Mouse (Mus musculus) MEL (cell line): ENCODE results near the gene Larp1b. TPM values are rescaled to one million over a fixed set of nuclear protein-coding genes. Genes with fewer than 3 reads are reported as not detected.

ENCODE experiments used
- DNase-seq: peaks from one replicate; pipeline ENCODE4 v3.0.0; 2011; ENCODE audit warnings: low read depth, low spot score
- H3K27ac ChIP-seq: 2 replicates; pipeline ENCODE4 v1.5.1; 2012; ENCODE audit warnings: low read depth, mild to moderate bottlenecking, control low read depth, low read length, moderate library complexity; ENCODE audit not compliant: control insufficient read depth
- H3K27me3 ChIP-seq, 2 experiments: fragments of 150-350 bp in 1 of 2; sonication (generic) in 1 of 2; 2 replicates each; pipeline ENCODE4 v1.6.1; 2012; ENCODE audit warnings: low read length in 2 of 2, mild to moderate bottlenecking in 2 of 2, improper control_type of control experiment in 1 of 2, moderate library complexity in 1 of 2; ENCODE audit not compliant: insufficient read depth in 2 of 2, control insufficient read depth in 1 of 2
- H3K36me3 ChIP-seq, 2 experiments: 2 replicates each; pipeline ENCODE4 v1.6.1; 2012 to 2014; ENCODE audit warnings: low read length in 2 of 2, improper control_type of control experiment in 1 of 2, inconsistent platforms in 1 of 2, mild to moderate bottlenecking in 1 of 2; ENCODE audit not compliant: insufficient read depth in 2 of 2, control insufficient read depth in 1 of 2
- H3K4me1 ChIP-seq, 2 experiments: fragments of 150-350 bp in 1 of 2; sonication (generic) in 1 of 2; 2 replicates each; pipeline ENCODE4 v1.6.1; 2012; ENCODE audit warnings: low read length in 2 of 2, improper control_type of control experiment in 1 of 2, mild to moderate bottlenecking in 1 of 2; ENCODE audit not compliant: insufficient read depth in 2 of 2, control insufficient read depth in 1 of 2
- H3K4me3 ChIP-seq, 2 experiments: fragments of 150-350 bp in 1 of 2; sonication (generic) in 1 of 2; 2 replicates each; pipeline ENCODE4 v1.5.1; 2012; ENCODE audit warnings: low read depth in 2 of 2, low read length in 2 of 2, mild to moderate bottlenecking in 2 of 2, moderate library complexity in 2 of 2, control low read depth in 1 of 2, improper control_type of control experiment in 1 of 2; ENCODE audit not compliant: control insufficient read depth in 1 of 2, insufficient read depth in 1 of 2
- H3K79me2 ChIP-seq: 2 replicates; pipeline ENCODE4 v1.6.1; 2012; ENCODE audit warnings: mild to moderate bottlenecking, low read length, moderate library complexity; ENCODE audit not compliant: control insufficient read depth, poor library complexity, insufficient read depth
- H3K9ac ChIP-seq: 2 replicates; pipeline ENCODE4 v1.6.1; 2012; ENCODE audit warnings: low read depth, mild to moderate bottlenecking, control low read depth, low read length, moderate library complexity; ENCODE audit not compliant: control insufficient read depth, poor library complexity, severe bottlenecking
- H3K9me3 ChIP-seq: fragments of 150-350 bp; sonication (generic); replicated peaks from 2 replicates; pipeline ENCODE4 v1.6.1; 2012; ENCODE audit warnings: mild to moderate bottlenecking, low read length, improper control_type of control experiment, moderate library complexity; ENCODE audit not compliant: insufficient read depth
- BHLHE40 ChIP-seq: IDR thresholded peaks from 2 replicates; pipeline ENCODE4 v1.6.1; 2012; ENCODE audit warnings: low read depth, mild to moderate bottlenecking, inconsistent platforms, low read length, improper control_type of control experiment, borderline replicate concordance
- CHD1 ChIP-seq: IDR thresholded peaks from 2 replicates; pipeline ENCODE4 v1.6.1; 2012; ENCODE audit warnings: low read depth, mild to moderate bottlenecking, inconsistent platforms, low read length, improper control_type of control experiment
- CHD2 ChIP-seq: IDR thresholded peaks from 2 replicates; pipeline ENCODE4 v1.6.1; 2011; ENCODE audit warnings: low read length, improper control_type of control experiment
- CTCF ChIP-seq, 3 experiments: IDR thresholded peaks in 2 of 3; conservative IDR thresholded peaks in 1 of 3; 2 replicates each; pipeline ENCODE4 v1.5.1; 2011 to 2012; ENCODE audit warnings: low read length in 3 of 3, low read depth in 2 of 3, mild to moderate bottlenecking in 2 of 3, improper control_type of control experiment in 1 of 3, inconsistent platforms in 1 of 3, mixed read lengths in 1 of 3, moderate library complexity in 1 of 3; ENCODE audit not compliant: control insufficient read depth in 1 of 3, insufficient read depth in 1 of 3, poor library complexity in 1 of 3, severe bottlenecking in 1 of 3
- E2F4 ChIP-seq: IDR thresholded peaks from 2 replicates; pipeline ENCODE4 v1.6.1; 2011; ENCODE audit warnings: low read depth, low read length, improper control_type of control experiment, borderline replicate concordance
- ELF1 ChIP-seq: IDR thresholded peaks from 2 replicates; pipeline ENCODE4 v1.6.1; 2014; ENCODE audit warnings: low read depth, mild to moderate bottlenecking, inconsistent platforms, low read length, improper control_type of control experiment, moderate library complexity
- EP300 ChIP-seq, 2 experiments: IDR thresholded peaks; 2 replicates each; pipeline ENCODE4 v1.6.1; 2011; ENCODE audit warnings: improper control_type of control experiment in 2 of 2, low read length in 2 of 2, low read depth in 1 of 2, mild to moderate bottlenecking in 1 of 2
- ETS1 ChIP-seq: IDR thresholded peaks from 2 replicates; pipeline ENCODE4 v1.6.1; 2012; ENCODE audit warnings: low read depth, mild to moderate bottlenecking, inconsistent platforms, low read length, improper control_type of control experiment, moderate library complexity
- GABPA ChIP-seq: IDR thresholded peaks from 2 replicates; pipeline ENCODE4 v1.6.1; 2012; ENCODE audit warnings: low read depth, mild to moderate bottlenecking, inconsistent platforms, low read length, improper control_type of control experiment, moderate library complexity
- GATA1 ChIP-seq: IDR thresholded peaks from 2 replicates; pipeline ENCODE4 v1.6.1; 2011; ENCODE audit warnings: low read depth, low read length, improper control_type of control experiment
- HCFC1 ChIP-seq: IDR thresholded peaks from 2 replicates; pipeline ENCODE4 v1.6.1; 2012; ENCODE audit warnings: low read depth, mild to moderate bottlenecking, inconsistent platforms, low read length, improper control_type of control experiment, moderate library complexity
- KAT2A ChIP-seq: conservative IDR thresholded peaks from 2 replicates; pipeline ENCODE4 v1.6.1; 2012; ENCODE audit warnings: low read depth, low read length, improper control_type of control experiment, inconsistent platforms
- MAFK ChIP-seq: IDR thresholded peaks from 2 replicates; pipeline ENCODE4 v1.6.1; 2011; ENCODE audit warnings: low read depth, mild to moderate bottlenecking, low read length, improper control_type of control experiment, borderline replicate concordance
- MAX ChIP-seq: IDR thresholded peaks from 2 replicates; pipeline ENCODE4 v1.6.1; 2011; ENCODE audit warnings: low read length, improper control_type of control experiment
- MAZ ChIP-seq: IDR thresholded peaks from 2 replicates; pipeline ENCODE4 v1.6.1; 2012; ENCODE audit warnings: low read depth, mild to moderate bottlenecking, inconsistent platforms, low read length, improper control_type of control experiment
- MEF2A ChIP-seq: IDR thresholded peaks from 2 replicates; pipeline ENCODE4 v1.6.1; 2014; ENCODE audit warnings: low read depth, mild to moderate bottlenecking, inconsistent platforms, low read length, improper control_type of control experiment; ENCODE audit not compliant: poor library complexity, insufficient replicate concordance, severe bottlenecking; ENCODE audit errors: extremely low read depth
- MXI1 ChIP-seq: IDR thresholded peaks from 2 replicates; pipeline ENCODE4 v1.6.1; 2011; ENCODE audit warnings: mild to moderate bottlenecking, low read depth, low read length, improper control_type of control experiment
- MYB ChIP-seq: IDR thresholded peaks from 2 replicates; pipeline ENCODE4 v1.6.1; 2011; ENCODE audit warnings: mild to moderate bottlenecking, low read depth, low read length, improper control_type of control experiment
- MYC ChIP-seq: IDR thresholded peaks from 2 replicates; pipeline ENCODE4 v1.6.1; 2011; ENCODE audit warnings: low read depth, mild to moderate bottlenecking, low read length, improper control_type of control experiment, moderate library complexity
- NELFE ChIP-seq: IDR thresholded peaks from 2 replicates; pipeline ENCODE4 v1.6.1; 2011; ENCODE audit warnings: low read depth, low read length, improper control_type of control experiment
- NRF1 ChIP-seq: IDR thresholded peaks from 2 replicates; pipeline ENCODE4 v1.6.1; 2014; ENCODE audit warnings: low read depth, mild to moderate bottlenecking, inconsistent platforms, low read length, improper control_type of control experiment, moderate library complexity; ENCODE audit not compliant: poor library complexity, insufficient read depth, severe bottlenecking
- POLR2A ChIP-seq, 2 experiments: IDR thresholded peaks; 2 replicates each; pipeline ENCODE4 v1.6.1; 2011 to 2012; ENCODE audit warnings: low read length in 2 of 2, mild to moderate bottlenecking in 2 of 2, control low read depth in 1 of 2, improper control_type of control experiment in 1 of 2, low read depth in 1 of 2, moderate library complexity in 1 of 2; ENCODE audit not compliant: control insufficient read depth in 1 of 2, insufficient read depth in 1 of 2, poor library complexity in 1 of 2
- POLR2AphosphoS2 ChIP-seq: IDR thresholded peaks from 2 replicates; pipeline ENCODE4 v1.6.1; 2011; ENCODE audit warnings: low read length, improper control_type of control experiment
- RAD21 ChIP-seq: IDR thresholded peaks from 2 replicates; pipeline ENCODE4 v1.6.1; 2011; ENCODE audit warnings: mild to moderate bottlenecking, low read depth, low read length, improper control_type of control experiment
- SIN3A ChIP-seq: IDR thresholded peaks from 2 replicates; pipeline ENCODE4 v1.6.1; 2012; ENCODE audit warnings: low read length, improper control_type of control experiment, inconsistent platforms
- SMC3 ChIP-seq: IDR thresholded peaks from 2 replicates; pipeline ENCODE4 v1.6.1; 2011; ENCODE audit warnings: low read depth, low read length, improper control_type of control experiment
- TBP ChIP-seq: IDR thresholded peaks from 2 replicates; pipeline ENCODE4 v1.8.0; 2011; ENCODE audit warnings: low read depth, low read length, improper control_type of control experiment
- UBTF ChIP-seq: IDR thresholded peaks from 2 replicates; pipeline ENCODE4 v1.6.1; 2012; ENCODE audit warnings: low read depth, mild to moderate bottlenecking, inconsistent platforms, low read length, improper control_type of control experiment, moderate library complexity, borderline replicate concordance; ENCODE audit not compliant: insufficient read depth
- USF1 ChIP-seq: IDR thresholded peaks from 2 replicates; pipeline ENCODE4 v1.6.1; 2014; ENCODE audit warnings: low read depth, mild to moderate bottlenecking, inconsistent platforms, low read length, improper control_type of control experiment, moderate library complexity
- USF2 ChIP-seq, 2 experiments: IDR thresholded peaks; 2 replicates each; pipeline ENCODE4 v1.6.1; 2011 to 2012; ENCODE audit warnings: improper control_type of control experiment in 2 of 2, low read length in 2 of 2, borderline replicate concordance in 1 of 2, inconsistent platforms in 1 of 2, low read depth in 1 of 2, mild to moderate bottlenecking in 1 of 2; ENCODE audit not compliant: insufficient read depth in 1 of 2
- ZC3H11A ChIP-seq: IDR thresholded peaks from 2 replicates; pipeline ENCODE4 v1.6.1; 2012; ENCODE audit warnings: low read depth, mild to moderate bottlenecking, inconsistent platforms, low read length, improper control_type of control experiment
- ZKSCAN1 ChIP-seq: IDR thresholded peaks from 2 replicates; pipeline ENCODE4 v1.6.1; 2012; ENCODE audit warnings: low read depth, mild to moderate bottlenecking, inconsistent platforms, low read length, improper control_type of control experiment, moderate library complexity
- ZMIZ1 ChIP-seq: IDR thresholded peaks from 2 replicates; pipeline ENCODE4 v1.6.1; 2012; ENCODE audit warnings: low read depth, mild to moderate bottlenecking, inconsistent platforms, low read length, improper control_type of control experiment, moderate library complexity
- ZNF384 ChIP-seq: IDR thresholded peaks from 2 replicates; pipeline ENCODE4 v1.6.1; 2012; ENCODE audit warnings: low read depth, mild to moderate bottlenecking, inconsistent platforms, low read length, improper control_type of control experiment
- polyA plus RNA-seq, 2 experiments: library from polyadenylated mRNA; stranded (reverse) in 1 of 2; unstranded in 1 of 2; fragments of >175 nt in 1 of 2; fragments of >200 nt in 1 of 2; gene quantifications; 2 replicates each; pipeline versions ENCODE4 v1.2.1 to v1.2.4; 2012; ENCODE audit warnings: low replicate concordance in 2 of 2, low read depth in 1 of 2; ENCODE audit not compliant: insufficient read length in 2 of 2, insufficient read depth in 1 of 2, missing spikeins in 1 of 2
- total RNA-seq: library from RNA; depleted of rRNA; stranded (reverse); fragments of 300-350 nt; gene quantifications from 2 replicates; pipeline ENCODE4 v1.2.3, GENCODE M21; 2012

Gene Larp1b
- total and polyA plus RNA-seq, 3 experiments, result 30.4 to 33.3 TPM; not detected in 1

DNA sequence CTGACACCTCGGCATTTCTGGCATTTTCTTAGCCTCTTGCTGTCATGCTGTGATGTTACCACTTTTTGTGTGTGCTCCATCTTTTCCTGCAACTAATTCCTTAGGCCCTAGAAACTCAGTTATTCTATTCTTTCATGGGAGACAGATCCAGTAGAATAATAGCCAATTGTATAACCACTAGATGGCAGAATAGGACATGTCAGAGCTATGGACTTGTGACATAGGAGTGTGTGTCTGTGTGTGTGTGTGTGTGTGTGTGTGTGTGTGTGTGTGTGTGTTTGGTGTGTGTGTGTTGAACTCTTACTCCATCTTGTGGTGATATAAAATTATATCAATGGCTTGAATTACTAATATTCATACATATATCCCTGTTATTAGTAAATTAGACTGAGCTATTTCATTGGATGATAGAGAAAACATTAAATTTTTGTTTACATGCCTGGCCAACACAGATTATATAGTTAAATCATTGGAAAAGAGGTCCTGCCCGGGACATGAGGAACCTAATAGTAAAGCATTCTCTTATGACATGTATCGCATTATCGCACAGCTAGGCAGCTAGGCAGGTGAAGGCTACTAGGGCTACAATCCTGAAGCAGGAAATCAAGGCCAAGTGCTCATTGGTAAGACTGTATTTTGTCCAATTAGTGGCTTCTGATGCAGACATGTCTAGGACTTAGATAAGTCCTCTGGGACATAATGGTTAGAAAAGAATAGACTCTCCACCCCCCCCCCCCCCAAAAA is 92.7 kb downstream of the Larp1b start:
- Histone ChIP-seq H3K4me3 (no peak overlapping the region), H3K9ac (no peak overlapping the region), H3K27ac (no peak overlapping the region), H3K36me3 (peaks cover 0 to 4% of the 10 kb centered on the region in 2 experiments; a peak in 2 of 4 replicates), H3K9me3 (no peaks in the 10 kb centered on the region), H3K27me3 (no peaks in the 10 kb centered on the region), H3K79me2 (no peaks in the 10 kb centered on the region), H3K4me1 (peaks cover 0 to 8% of the 10 kb centered on the region in 2 experiments; a peak in 2 of 4 replicates)
- TF ChIP-seq ELF1, result no peak
- 0 out of 2 replicates have a peak, but pooled peaks have one; percentile 35 for TF ChIP-seq SIN3A
- TF ChIP-seq CHD2, result no peak
- TF ChIP-seq ZNF384, result no peak
- peak; percentile 16; the same call in 1 of the 2 replicates for TF ChIP-seq USF1
- no peak for TF ChIP-seq GABPA
- 0 out of 2 replicates have a peak, but pooled peaks have one; percentile 25 for TF ChIP-seq MXI1
- peak; percentile 81 for TF ChIP-seq RAD21
- TF ChIP-seq POLR2AphosphoS2, result no peak
- TF ChIP-seq POLR2A (IDR thresholded peaks at IDR 0.05; ENCODE audit: control insufficient read depth in 1 of 2, insufficient read depth in 1 of 2, low read depth in 1 of 2, low read length in 2 of 2, poor library complexity in 1 of 2), result no peak
- TF ChIP-seq E2F4, result no peak
- no peak for TF ChIP-seq MAZ
- TF ChIP-seq ETS1, result 0 out of 2 replicates have a peak, but pooled peaks have one; percentile 9
- TF ChIP-seq CTCF (IDR thresholded peaks at IDR 0.05 in 2 of 3, conservative IDR thresholded peaks at IDR 0.05 in 1 of 3; ENCODE audit: control insufficient read depth in 1 of 3, insufficient read depth in 1 of 3, low read depth in 2 of 3, low read length in 3 of 3, poor library complexity in 1 of 3, severe bottlenecking in 1 of 3), result peak; percentile 39 to 84 (median 39)
- TF ChIP-seq EP300 (IDR thresholded peaks at IDR 0.05; ENCODE audit: low read depth in 1 of 2, low read length in 2 of 2), result no peak
- TF ChIP-seq ZC3H11A, result peak; percentile 76
- no peak for TF ChIP-seq KAT2A
- TF ChIP-seq USF2 (IDR thresholded peaks at IDR 0.05; ENCODE audit: borderline replicate concordance in 1 of 2, insufficient read depth in 1 of 2, low read depth in 1 of 2, low read length in 2 of 2), result no peak
- TF ChIP-seq UBTF, result no peak
- TF ChIP-seq TBP, result no peak
- TF ChIP-seq NELFE, result no peak
- TF ChIP-seq ZMIZ1, result no peak
- TF ChIP-seq MYC, result no peak
- no peak for TF ChIP-seq BHLHE40
- no peak for TF ChIP-seq GATA1
- no peak for TF ChIP-seq MYB
- no peak for TF ChIP-seq CHD1
- TF ChIP-seq NRF1, result no peak
- TF ChIP-seq HCFC1, result no peak
- no peak for TF ChIP-seq MAX
- TF ChIP-seq ZKSCAN1, result no peak
- TF ChIP-seq MAFK, result no peak
- no peak for TF ChIP-seq MEF2A
- peak; percentile 76 for TF ChIP-seq SMC3
- peak; percentile 66 for DNase-seq
